Mouse (Mus musculus) splenic B cell, adult 2 months (primary cell): ENCODE measurements around the gene Ptpn3.

Source experiments
- DNase-seq: peaks from one replicate; pipeline ENCODE4 v3.0.0-alpha.2; 2011; ENCODE audit warnings: low read depth, low spot score
- H3K27me3 ChIP-seq: 2 replicates; pipeline ENCODE4 v1.6.1; 2012; ENCODE audit warnings: mild to moderate bottlenecking, low read length, moderate library complexity, mixed read lengths; ENCODE audit not compliant: control insufficient read depth, poor library complexity, insufficient read depth, severe bottlenecking
- H3K36me3 ChIP-seq: 2 replicates; pipeline ENCODE4 v1.6.1; 2012; ENCODE audit warnings: mild to moderate bottlenecking, low read length, moderate library complexity, mixed read lengths; ENCODE audit not compliant: control insufficient read depth, poor library complexity, insufficient read depth, severe bottlenecking

The Ptpn3 gene

GRCm38 (mm10) chr4:57308214-57309000 lies 6.8 kb upstream of the Ptpn3 start:
- no peak for DNase-seq
- H3K36me3 ChIP-seq, result no peaks in the 10 kb centered on the region
- no peaks in the 10 kb centered on the region for H3K27me3 ChIP-seq

DNA sequence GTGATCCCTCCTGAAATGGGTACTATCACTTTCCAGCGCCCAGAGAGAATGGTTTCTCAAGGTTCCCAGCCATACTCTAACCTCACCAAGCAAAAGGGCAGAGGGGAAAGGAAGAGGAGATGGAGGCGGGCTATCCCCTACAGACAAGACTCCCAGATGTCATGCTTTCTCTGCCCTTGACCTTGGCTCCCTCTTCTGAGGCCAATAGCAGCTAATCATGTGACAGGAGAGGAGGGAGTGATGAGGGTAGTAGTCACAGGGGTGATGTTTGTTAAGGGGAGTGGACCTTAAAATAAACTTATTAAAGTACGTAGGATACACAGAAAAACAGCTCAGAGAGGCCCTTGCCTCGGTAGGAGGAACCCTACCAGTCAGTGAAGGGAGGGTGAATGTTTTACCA lies 6.1 kb upstream of the Ptpn3 start:
- DNase-seq, result no peak
- Histone ChIP-seq H3K27me3 (no peaks in the 10 kb centered on the region), H3K36me3 (no peaks in the 10 kb centered on the region)

DNA sequence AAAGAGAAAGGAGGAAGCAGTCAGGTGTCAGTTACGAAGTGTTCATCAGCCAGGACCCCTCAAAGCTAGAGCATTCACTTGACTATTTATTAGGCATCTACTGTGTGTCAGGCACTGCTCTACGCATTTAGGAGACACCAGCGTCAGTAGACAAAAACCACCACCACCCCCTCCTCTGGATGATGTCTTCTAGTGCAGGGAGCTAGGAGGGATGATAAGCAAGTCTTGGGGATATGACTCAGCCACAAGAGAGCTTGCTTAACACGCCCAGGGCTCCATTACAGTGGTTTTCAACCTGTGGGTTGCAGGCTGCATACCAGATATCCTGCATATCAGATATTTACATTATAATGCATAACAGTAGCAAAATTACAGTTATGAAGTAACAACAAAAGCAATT lies 4.6 kb upstream of the Ptpn3 start:
- Histone ChIP-seq H3K36me3 (no peaks in the 10 kb centered on the region), H3K27me3 (no peaks in the 10 kb centered on the region)
- no peak for DNase-seq

- DNase-seq, result no peak
- no peaks in the 10 kb centered on the region for H3K36me3 ChIP-seq
- H3K27me3 ChIP-seq, result no peaks in the 10 kb centered on the region
Observed at GRCm38 (mm10) chr4:57305644-57306043, 4.0 kb upstream of the Ptpn3 start.

DNA sequence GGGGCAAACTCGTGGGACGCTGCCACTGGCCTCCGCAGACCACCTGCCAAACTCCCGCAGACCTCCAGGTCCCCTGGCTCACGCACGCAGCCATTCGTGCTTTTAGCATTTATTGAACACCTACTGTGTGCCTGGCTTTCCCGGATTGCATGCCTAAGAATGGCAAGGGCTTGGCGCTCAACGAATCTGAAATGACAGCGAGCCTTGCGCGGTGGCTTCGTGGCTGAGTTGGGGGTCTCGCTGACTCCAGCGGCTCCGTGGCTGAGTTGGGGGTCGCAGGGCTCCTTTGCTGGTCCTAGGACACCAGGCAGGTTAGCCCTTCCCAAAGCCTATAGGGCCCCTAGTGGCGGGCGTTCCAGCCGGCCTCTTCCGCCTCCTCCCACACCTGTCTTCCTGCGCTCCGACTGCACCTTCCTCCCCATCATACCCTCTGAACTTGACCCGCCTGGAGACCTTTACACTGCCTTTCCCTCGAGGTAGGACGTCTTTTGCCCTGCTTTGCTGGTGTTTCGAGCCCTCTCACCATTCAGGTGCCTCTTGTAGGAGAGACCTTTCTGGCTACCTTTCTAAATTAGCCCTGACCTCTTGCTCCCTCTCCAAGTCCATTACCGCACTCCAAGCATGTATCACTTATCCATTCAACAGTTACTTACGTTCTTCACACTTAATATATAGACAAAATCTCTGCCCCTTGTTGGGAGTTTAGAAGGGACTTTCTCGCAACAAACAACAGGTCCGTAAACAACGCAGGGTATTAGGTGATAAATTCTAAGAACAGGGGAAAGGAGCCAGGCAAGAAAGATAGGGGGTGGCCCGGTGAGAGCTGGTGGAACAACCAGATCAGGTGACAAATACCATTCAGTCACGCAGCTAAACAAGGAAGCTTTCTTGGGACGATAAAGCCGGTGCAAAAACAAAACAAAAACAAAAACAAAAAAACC lies 898 bp downstream of the Ptpn3 start:
- no peaks in the 10 kb centered on the region for H3K36me3 ChIP-seq
- H3K27me3 ChIP-seq, result no peaks in the 10 kb centered on the region
- DNase-seq, result no peak

GRCm38 (mm10) chr4:57299701-57300468 lies 1.8 kb downstream of the Ptpn3 start:
- no peaks in the 10 kb centered on the region for H3K27me3 ChIP-seq
- no peaks in the 10 kb centered on the region for H3K36me3 ChIP-seq
- no peak for DNase-seq

GRCm38 (mm10) chr4:57299308-57299700 lies 2.3 kb downstream of the Ptpn3 start:
- H3K27me3 ChIP-seq, result no peaks in the 10 kb centered on the region
- no peaks in the 10 kb centered on the region for H3K36me3 ChIP-seq
- no peak for DNase-seq

- H3K36me3 ChIP-seq, result no peaks in the 10 kb centered on the region
- no peak for DNase-seq
- no peaks in the 10 kb centered on the region for H3K27me3 ChIP-seq
Observed at GRCm38 (mm10) chr4:57298181-57298580, 3.5 kb downstream of the Ptpn3 start.

DNA sequence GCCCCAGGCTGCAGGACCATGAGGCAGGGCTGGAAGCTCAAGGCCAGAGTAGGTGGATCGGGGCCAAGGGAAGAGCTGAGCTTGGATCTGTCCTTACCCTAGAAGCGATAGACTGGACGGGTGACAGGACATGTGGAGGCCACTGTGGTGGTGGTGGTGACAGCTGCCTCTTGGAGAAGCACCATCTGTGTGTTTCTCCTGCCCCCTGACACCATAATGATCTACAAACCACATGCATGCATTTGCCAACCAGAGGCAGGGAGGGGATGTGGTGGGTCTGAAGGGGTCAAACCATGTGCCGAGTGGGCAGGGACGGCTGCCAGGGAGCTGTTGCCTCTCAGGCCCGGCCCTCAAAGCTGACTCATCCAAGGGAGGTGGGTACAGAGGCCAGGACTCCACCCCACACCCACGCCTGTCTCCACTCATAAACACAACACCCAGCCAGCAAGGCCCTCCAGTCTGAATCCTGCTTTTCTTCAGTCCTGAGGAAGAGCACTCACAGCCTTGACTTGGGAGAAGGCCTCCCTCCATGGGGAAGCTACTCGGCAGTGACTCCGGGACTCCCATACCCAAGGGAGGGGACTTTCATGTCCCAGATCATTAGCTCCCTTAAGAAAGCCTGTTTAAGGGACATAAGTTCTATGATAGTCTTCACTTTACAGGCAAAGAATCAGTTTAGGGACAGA lies 6.5 kb downstream of the Ptpn3 start:
- H3K36me3 ChIP-seq, result no peaks in the 10 kb centered on the region
- H3K27me3 ChIP-seq, result no peaks in the 10 kb centered on the region
- no peak for DNase-seq

GRCm38 (mm10) chr4:57292670-57293069 lies 9.0 kb downstream of the Ptpn3 start:
- no peak for DNase-seq
- H3K27me3 ChIP-seq, result no peaks in the 10 kb centered on the region

GRCm38 (mm10) chr4:57290049-57290448 lies 11.6 kb downstream of the Ptpn3 start:
- Histone ChIP-seq H3K27me3 (no peaks in the 10 kb centered on the region), H3K36me3 (no peaks in the 10 kb centered on the region)
- no peak for DNase-seq

More at GRCm38 (mm10) chr4:57292670-57293069, 9.0 kb downstream of the Ptpn3 start:
- no peaks in the 10 kb centered on the region for H3K36me3 ChIP-seq

DNA sequence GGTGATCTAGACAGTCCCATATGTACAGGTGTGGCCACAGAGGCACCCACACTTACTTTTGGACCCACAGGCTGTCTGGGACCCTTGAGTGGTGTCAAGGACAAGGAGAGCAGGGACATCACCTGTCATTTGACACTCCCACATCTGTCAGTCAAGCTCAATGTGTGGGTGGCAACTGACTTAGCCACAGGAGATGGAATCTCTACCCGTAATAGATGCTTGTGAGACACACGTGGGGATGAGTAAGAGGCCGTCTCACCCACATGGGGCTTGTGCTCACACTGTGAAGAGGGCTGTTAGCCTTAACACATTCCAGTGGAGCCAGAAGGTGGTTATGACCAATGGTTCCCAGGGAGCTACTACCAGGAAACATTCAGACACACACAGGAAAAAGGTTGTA lies 13.8 kb downstream of the Ptpn3 start:
- Histone ChIP-seq H3K27me3 (no peaks in the 10 kb centered on the region), H3K36me3 (no peaks in the 10 kb centered on the region)
- DNase-seq, result no peak

GRCm38 (mm10) chr4:57285251-57285650 lies 16.4 kb downstream of the Ptpn3 start:
- no peaks in the 10 kb centered on the region for H3K36me3 ChIP-seq

GRCm38 (mm10) chr4:57283189-57283588 lies 18.4 kb downstream of the Ptpn3 start:
- no peaks in the 10 kb centered on the region for H3K27me3 ChIP-seq
- DNase-seq, result no peak
- H3K36me3 ChIP-seq, result no peaks in the 10 kb centered on the region

More at GRCm38 (mm10) chr4:57285251-57285650, 16.4 kb downstream of the Ptpn3 start:
- H3K27me3 ChIP-seq, result no peaks in the 10 kb centered on the region
- DNase-seq, result no peak
